Mouse (Mus musculus): Measurements from ENCODE around the gene Ano4. TPM values are rescaled to one million over a fixed set of nuclear protein-coding genes. Genes with fewer than 3 reads are reported as not detected.

Gene Ano4
- total RNA-seq (2018; cell fraction: chromatin; rRNA removed), result not detected
- not detected for total RNA-seq (2018; cell fraction: cytosol; rRNA removed)
- total RNA-seq (2018; cell fraction: nucleus; rRNA removed), result not detected
- not detected in 3 replicates for polyA plus RNA-seq (2018)

- Histone ChIP-seq H3K27ac (no peak within 1 kb of the TSS), H3K4me3 (ENCODE audit: inconsistent target) (no peak within 1 kb of the TSS), H3K79me2 (ENCODE audit: inconsistent target) (no peaks in the 10 kb centered on the region), H3K36me3 (ENCODE audit: inconsistent target) (no peaks in the 10 kb centered on the region)
- WGBS (ENCODE audit: missing documents), result 3% methylated on average over 70 of the region's 70 CpGs
These were observed at the start of gene Ano4 for GRCm38 (mm10) chr10:89344491-89345195. Gene Ano4 (minus strand): TSS chr10:89344762.

GRCm38 (mm10) chr10:89392687-89393086 lies 48.1 kb upstream of the Ano4 start:
- H3K79me2 ChIP-seq (ENCODE audit: inconsistent target), result no peaks in the 10 kb centered on the region
- no peak overlapping the region for H3K27ac ChIP-seq
- WGBS (ENCODE audit: missing documents), result 91% methylated on average over 4 of the region's 4 CpGs
- no peaks in the 10 kb centered on the region for H3K36me3 ChIP-seq (ENCODE audit: inconsistent target)
- no peak overlapping the region for H3K4me3 ChIP-seq (ENCODE audit: inconsistent target)

- Histone ChIP-seq H3K79me2 (ENCODE audit: inconsistent target) (no peaks in the 10 kb centered on the region), H3K36me3 (ENCODE audit: inconsistent target) (no peaks in the 10 kb centered on the region), H3K4me3 (ENCODE audit: inconsistent target) (no peak overlapping the region), H3K27ac (no peak overlapping the region)
- WGBS (ENCODE audit: missing documents), result 100% methylated on average over 4 of the region's 4 CpGs
These were observed 47.1 kb upstream of the Ano4 start for GRCm38 (mm10) chr10:89391571-89392163.

GRCm38 (mm10) chr10:89386461-89386860 lies 41.9 kb upstream of the Ano4 start:
- WGBS (ENCODE audit: missing documents), result 45% methylated on average over 3 of the region's 3 CpGs
- no peak overlapping the region for H3K4me3 ChIP-seq (ENCODE audit: inconsistent target)
- H3K79me2 ChIP-seq (ENCODE audit: inconsistent target), result no peaks in the 10 kb centered on the region
- H3K36me3 ChIP-seq (ENCODE audit: inconsistent target), result no peaks in the 10 kb centered on the region
- no peak overlapping the region for H3K27ac ChIP-seq

GRCm38 (mm10) chr10:89383462-89383861 lies 38.9 kb upstream of the Ano4 start:
- Histone ChIP-seq H3K79me2 (ENCODE audit: inconsistent target) (no peaks in the 10 kb centered on the region), H3K4me3 (ENCODE audit: inconsistent target) (no peak overlapping the region), H3K36me3 (ENCODE audit: inconsistent target) (no peaks in the 10 kb centered on the region), H3K27ac (no peak overlapping the region)
- 12% methylated on average over 5 of the region's 5 CpGs for WGBS (ENCODE audit: missing documents)

GRCm38 (mm10) chr10:89377750-89378149 lies 33.2 kb upstream of the Ano4 start:
- Histone ChIP-seq H3K27ac (no peak overlapping the region), H3K4me3 (ENCODE audit: inconsistent target) (no peak overlapping the region), H3K79me2 (ENCODE audit: inconsistent target) (no peaks in the 10 kb centered on the region), H3K36me3 (ENCODE audit: inconsistent target) (no peaks in the 10 kb centered on the region)
- 76% methylated on average over 4 of the region's 4 CpGs for WGBS (ENCODE audit: missing documents)

- no peak overlapping the region for H3K27ac ChIP-seq
- no peaks in the 10 kb centered on the region for H3K79me2 ChIP-seq (ENCODE audit: inconsistent target)
- H3K4me3 ChIP-seq (ENCODE audit: inconsistent target), result no peak overlapping the region
- H3K36me3 ChIP-seq (ENCODE audit: inconsistent target), result no peaks in the 10 kb centered on the region
- WGBS (ENCODE audit: missing documents), result 75% methylated on average over 1 of the region's 1 CpGs
These were observed 25.5 kb upstream of the Ano4 start for GRCm38 (mm10) chr10:89370051-89370450.

- WGBS (ENCODE audit: missing documents), result 64% methylated on average over 3 of the region's 3 CpGs
- Histone ChIP-seq H3K4me3 (ENCODE audit: inconsistent target) (no peak overlapping the region), H3K36me3 (ENCODE audit: inconsistent target) (no peaks in the 10 kb centered on the region), H3K79me2 (ENCODE audit: inconsistent target) (no peaks in the 10 kb centered on the region), H3K27ac (no peak overlapping the region)
These were observed 14.4 kb upstream of the Ano4 start for GRCm38 (mm10) chr10:89358933-89359332.

GRCm38 (mm10) chr10:89354639-89355038 lies 10.1 kb upstream of the Ano4 start:
- Histone ChIP-seq H3K36me3 (ENCODE audit: inconsistent target) (no peaks in the 10 kb centered on the region), H3K27ac (no peak overlapping the region), H3K79me2 (ENCODE audit: inconsistent target) (no peaks in the 10 kb centered on the region), H3K4me3 (ENCODE audit: inconsistent target) (no peak overlapping the region)
- WGBS (ENCODE audit: missing documents), result 41% methylated on average over 2 of the region's 2 CpGs

GRCm38 (mm10) chr10:89351416-89351815 lies 6.9 kb upstream of the Ano4 start:
- no peak overlapping the region for H3K27ac ChIP-seq
- H3K79me2 ChIP-seq (ENCODE audit: inconsistent target), result no peaks in the 10 kb centered on the region
- no peaks in the 10 kb centered on the region for H3K36me3 ChIP-seq (ENCODE audit: inconsistent target)
- WGBS (ENCODE audit: missing documents), result 97% methylated on average over 11 of the region's 11 CpGs
- no peak overlapping the region for H3K4me3 ChIP-seq (ENCODE audit: inconsistent target)

- Histone ChIP-seq H3K36me3 (ENCODE audit: inconsistent target) (no peaks in the 10 kb centered on the region), H3K27ac (no peak overlapping the region), H3K4me3 (ENCODE audit: inconsistent target) (no peak overlapping the region), H3K79me2 (ENCODE audit: inconsistent target) (no peaks in the 10 kb centered on the region)
- WGBS (ENCODE audit: missing documents), result 67% methylated on average over 6 of the region's 6 CpGs
These were observed 1.0 kb upstream of the Ano4 start for GRCm38 (mm10) chr10:89345606-89346005.

- no peaks in the 10 kb centered on the region for H3K79me2 ChIP-seq (ENCODE audit: inconsistent target)
- 60% methylated on average over 4 of the region's 4 CpGs for WGBS (ENCODE audit: missing documents)
- no peak overlapping the region for H3K4me3 ChIP-seq (ENCODE audit: inconsistent target)
- no peaks in the 10 kb centered on the region for H3K36me3 ChIP-seq (ENCODE audit: inconsistent target)
- no peak overlapping the region for H3K27ac ChIP-seq
These were observed 603 bp upstream of the Ano4 start for GRCm38 (mm10) chr10:89345196-89345533.

- no peaks in the 10 kb centered on the region for H3K79me2 ChIP-seq (ENCODE audit: inconsistent target)
- no peak overlapping the region for H3K4me3 ChIP-seq (ENCODE audit: inconsistent target)
- WGBS (ENCODE audit: missing documents), result 53% methylated on average over 4 of the region's 4 CpGs
- no peaks in the 10 kb centered on the region for H3K36me3 ChIP-seq (ENCODE audit: inconsistent target)
- no peak overlapping the region for H3K27ac ChIP-seq
These were observed 451 bp downstream of the Ano4 start for GRCm38 (mm10) chr10:89344132-89344490.

- H3K4me3 ChIP-seq (ENCODE audit: inconsistent target), result no peak overlapping the region
- H3K36me3 ChIP-seq (ENCODE audit: inconsistent target), result no peaks in the 10 kb centered on the region
- no peak overlapping the region for H3K27ac ChIP-seq
- 39% methylated on average over 8 of the region's 8 CpGs for WGBS (ENCODE audit: missing documents)
- no peaks in the 10 kb centered on the region for H3K79me2 ChIP-seq (ENCODE audit: inconsistent target)
These were observed 846 bp downstream of the Ano4 start for GRCm38 (mm10) chr10:89343716-89344115.

GRCm38 (mm10) chr10:89330261-89330660 lies 14.3 kb downstream of the Ano4 start:
- Histone ChIP-seq H3K79me2 (ENCODE audit: inconsistent target) (no peaks in the 10 kb centered on the region), H3K4me3 (ENCODE audit: inconsistent target) (no peak overlapping the region), H3K27ac (no peak overlapping the region), H3K36me3 (ENCODE audit: inconsistent target) (no peaks in the 10 kb centered on the region)
- no CpG with 5 or more reads among the region's 1 CpGs for WGBS (ENCODE audit: missing documents)
